ENCODE assay signal across 8 mouse cellular contexts in the genomic region with DNA sequence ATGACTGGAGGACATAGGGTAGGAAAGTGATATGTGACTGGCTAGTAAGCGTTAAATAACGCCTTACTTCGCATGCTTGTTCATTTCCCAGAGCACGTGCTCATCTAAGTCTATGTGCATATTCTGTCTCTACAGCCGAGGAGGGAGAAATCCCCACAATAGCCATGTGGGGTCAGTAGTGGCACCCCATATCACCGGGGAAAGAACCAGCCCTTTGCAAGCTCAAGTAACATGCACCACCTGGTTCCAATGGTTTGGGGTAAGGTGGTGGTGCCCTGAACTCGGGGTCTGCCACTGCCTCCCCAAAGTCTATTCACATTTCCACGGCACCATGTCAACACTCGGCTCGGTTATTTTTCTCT.
DNase-seq lines count a peak whose midpoint lies in the region; ATAC-seq and TF ChIP-seq lines count a peak whose summit lies in the region.

No protein-coding gene starts in this region.

- no peak for DNase-seq in heart, adult 9 months (ENCODE audit: low spot score in 2 of 2)
- peak; percentile 25 for DNase-seq in thymus, adult 2 months
- DNase-seq in thymus, postnatal 36 days, result no peak
- DNase-seq in embryo, embryonic 10 days (ENCODE audit: low spot score), result peak; percentile 31
- DNase-seq in liver, embryonic 11.5 days (ENCODE audit: low spot score), result no peak
- DNase-seq in heart, adult 11 months, result no peak

- no peak for TF ChIP-seq CTCF in thymus, adult 2 months (IDR thresholded peaks at IDR 0.05; ENCODE audit: borderline replicate concordance, control insufficient read depth, extremely low read depth, insufficient read depth, low read length, poor library complexity)

- 53% methylated on average over 10 of the region's 10 CpGs for WGBS in heart, embryonic 16.5 days
- WGBS in thymus, adult 2 months, result 76% methylated on average over 10 of the region's 10 CpGs
- 66% methylated on average over 10 of the region's 10 CpGs for WGBS in liver, embryonic 11.5 days

- TF ChIP-seq POLR2A in thymus, adult 2 months (IDR thresholded peaks at IDR 0.05; ENCODE audit: control insufficient read depth, extremely low read depth, insufficient read depth, low read length, poor library complexity), result no peak

- H3K9me3 ChIP-seq in heart, embryonic 16.5 days (replicated peaks; ENCODE audit: control insufficient read depth, low read length), result no peaks in the 10 kb centered on the region
- no peaks in the 10 kb centered on the region for H3K9me3 ChIP-seq in liver, embryonic 11.5 days (ENCODE audit: control insufficient read depth, low read length)

- H3K4me3 ChIP-seq in heart, embryonic 16.5 days (ENCODE audit: low read length), result no peak overlapping the region
- no peak overlapping the region for H3K4me3 ChIP-seq in thymus, adult 2 months (ENCODE audit: control insufficient read depth, insufficient read depth, low read length)
- H3K4me3 ChIP-seq in liver, embryonic 11.5 days (ENCODE audit: low read depth, low read length), result no peak overlapping the region

- peaks cover 4% of the 10 kb centered on the region; the same call in 1 of the 2 replicates for H3K36me3 ChIP-seq in heart, embryonic 16.5 days (ENCODE audit: control insufficient read depth, insufficient read depth)
- H3K36me3 ChIP-seq in thymus, adult 2 months (ENCODE audit: control insufficient read depth, insufficient read depth, low read length), result peaks cover 4% of the 10 kb centered on the region; the same call in 1 of the 2 replicates
- 0 out of 2 replicates have a peak, but pooled peaks cover 4% of the 10 kb centered on the region for H3K36me3 ChIP-seq in liver, embryonic 11.5 days (ENCODE audit: control insufficient read depth, insufficient read depth, low read length)

- H3K9ac ChIP-seq in heart, embryonic 16.5 days (ENCODE audit: low read length), result no peak overlapping the region
- H3K9ac ChIP-seq in liver, embryonic 11.5 days (ENCODE audit: low read depth, low read length), result no peak overlapping the region

- 0 out of 2 replicates have a peak, but pooled peaks have one; percentile 50 for ATAC-seq in heart, embryonic 16.5 days (replicated peaks; ENCODE audit: extremely low read depth, insufficient read depth, low FRiP score)
- ATAC-seq in liver, embryonic 11.5 days (replicated peaks; ENCODE audit: low FRiP score), result peak; percentile 56
- no peak for ATAC-seq in granulocyte monocyte progenitor cell, adult 5-6 weeks (replicated peaks; ENCODE audit: poor library complexity, severe bottlenecking)

- no peaks in the 10 kb centered on the region for H3K27me3 ChIP-seq in heart, embryonic 16.5 days (ENCODE audit: control insufficient read depth, insufficient read depth, low read length)
- no peaks in the 10 kb centered on the region for H3K27me3 ChIP-seq in thymus, adult 2 months (ENCODE audit: control insufficient read depth, insufficient read depth, low read length)
- H3K27me3 ChIP-seq in liver, embryonic 11.5 days (replicated peaks; ENCODE audit: control insufficient read depth, insufficient read depth, low read length), result no peaks in the 10 kb centered on the region

- H3K4me2 ChIP-seq in heart, embryonic 16.5 days (ENCODE audit: low read depth, low read length), result no peak overlapping the region
- H3K4me2 ChIP-seq in liver, embryonic 11.5 days, result no peak overlapping the region

- H3K4me1 ChIP-seq in heart, embryonic 16.5 days (ENCODE audit: control insufficient read depth, insufficient read depth, low read length), result peaks cover 20% of the 10 kb centered on the region
- peaks cover 16% of the 10 kb centered on the region for H3K4me1 ChIP-seq in thymus, adult 2 months (replicated peaks; ENCODE audit: control insufficient read depth, insufficient read depth, low read length)
- peaks cover 7% of the 10 kb centered on the region for H3K4me1 ChIP-seq in liver, embryonic 11.5 days (replicated peaks; ENCODE audit: control insufficient read depth, insufficient read depth, low read length)

- H3K27ac ChIP-seq in heart, embryonic 16.5 days (ENCODE audit: low read length), result no peak overlapping the region
- H3K27ac ChIP-seq in thymus, adult 2 months (ENCODE audit: control insufficient read depth, insufficient read depth, low read length), result no peak overlapping the region
- H3K27ac ChIP-seq in liver, embryonic 11.5 days (ENCODE audit: low read depth, low read length), result no peak overlapping the region

Comparison
In these comparisons a context has a peak if more than half of its experiments do, and no peak if none do; other contexts are left out.
1. DNase-seq: peak in thymus, adult 2 months (single experiment) and embryo, embryonic 10 days (single experiment); none in heart, adult 9 months (0 of 2), thymus, postnatal 36 days (0 of 2), liver, embryonic 11.5 days (single experiment) and heart, adult 11 months (single experiment).